Mouse (Mus musculus) kidney, embryonic 14.5 days (tissue): ENCODE measurements at regions not wholly inside any gene's neighbourhood (a gene's known extent, or its start where the extent isn't known, plus 50 kb on each side); places are given as distances from the start of the nearest gene placed in this dataset.

Experiments used
- ATAC-seq: fragments of 200-750 bp; cut with Nextera tagmentation; 2 replicates; pipeline ENCODE4 v1.8.0; 2017; ENCODE audit warnings: moderate number of reproducible peaks, mild to moderate bottlenecking, moderate TSS enrichment, moderate library complexity; ENCODE audit not compliant: low FRiP score, low TSS enrichment
- H3K27ac ChIP-seq: fragments of 300-500 bp; sonication (generic); 2 replicates; pipeline ENCODE4 v1.5.1; 2014; ENCODE audit warnings: low read depth, mild to moderate bottlenecking, low read length, moderate library complexity, mixed read lengths
- H3K27me3 ChIP-seq: fragments of 300-500 bp; sonication (generic); 2 replicates; pipeline ENCODE4 v1.6.1; 2014; ENCODE audit warnings: mild to moderate bottlenecking, low read length; ENCODE audit not compliant: control insufficient read depth, insufficient read depth
- H3K36me3 ChIP-seq: fragments of 300-500 bp; sonication (generic); 2 replicates; pipeline ENCODE4 v1.6.1; 2014; ENCODE audit warnings: low read length, mixed read lengths; ENCODE audit not compliant: control insufficient read depth, insufficient read depth
- H3K4me1 ChIP-seq: fragments of 300-500 bp; sonication (generic); 2 replicates; pipeline ENCODE4 v1.6.1; 2014; ENCODE audit warnings: low read length, mixed read lengths; ENCODE audit not compliant: control insufficient read depth, insufficient read depth
- H3K4me2 ChIP-seq: fragments of 300-500 bp; sonication (generic); replicated peaks from 2 replicates; pipeline ENCODE4 v1.6.1; 2014; ENCODE audit warnings: low read depth, mild to moderate bottlenecking, low read length
- H3K4me3 ChIP-seq: fragments of 300-500 bp; sonication (generic); 2 replicates; pipeline ENCODE4 v1.5.1; 2014; ENCODE audit warnings: mild to moderate bottlenecking, low read length
- H3K9ac ChIP-seq: fragments of 300-500 bp; sonication (generic); 2 replicates; pipeline ENCODE4 v1.6.1; 2014; ENCODE audit warnings: low read depth, mild to moderate bottlenecking, low read length, moderate library complexity
- H3K9me3 ChIP-seq: fragments of 300-500 bp; sonication (generic); 2 replicates; pipeline ENCODE4 v1.6.1; 2016; ENCODE audit warnings: low read length; ENCODE audit not compliant: control insufficient read depth
- WGBS: fragments of 180-500 bp; shearing (Covaris S2); extraction: QIAGEN DNeasy Blood & Tissue Kit; methylation state at CpG from one replicate; pipeline ENCODE4 v1.1.7; 2014; 5-methylcytosine and 5-hydroxymethylcytosine counted together

DNA sequence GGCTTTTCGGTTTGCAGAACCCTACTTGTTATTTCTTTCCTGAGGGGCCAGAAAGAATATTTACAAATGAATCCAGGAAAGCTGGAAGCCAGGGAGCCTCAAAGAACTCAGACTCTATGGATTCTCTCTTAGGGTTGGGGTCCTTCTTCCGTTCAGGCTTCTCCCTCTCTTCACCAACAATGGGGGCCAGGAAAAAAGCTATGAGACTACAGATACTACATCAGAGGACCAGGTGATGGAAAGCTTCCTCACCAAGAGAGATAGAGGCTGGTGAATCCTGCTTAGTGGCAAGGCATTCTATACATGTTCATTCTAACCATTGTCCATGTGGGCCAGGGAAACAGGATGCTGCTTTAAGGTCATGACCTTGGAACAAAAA, 434.9 kb downstream of the Cmpk2 start:
- no peak overlapping the region for H3K27ac ChIP-seq
- peak overlapping the region; percentile 31; the same call in 1 of the 2 replicates for H3K4me2 ChIP-seq
- H3K4me1 ChIP-seq, result no peaks in the 10 kb centered on the region; the same call in 1 of the 2 replicates
- H3K36me3 ChIP-seq, result no peaks in the 10 kb centered on the region
- no peak overlapping the region for H3K4me3 ChIP-seq
- no peaks in the 10 kb centered on the region for H3K27me3 ChIP-seq
- H3K9me3 ChIP-seq, result no peaks in the 10 kb centered on the region
- ATAC-seq, result no peak
- WGBS, result 43% methylated on average over 2 of the region's 2 CpGs
- H3K9ac ChIP-seq, result no peak overlapping the region

DNA sequence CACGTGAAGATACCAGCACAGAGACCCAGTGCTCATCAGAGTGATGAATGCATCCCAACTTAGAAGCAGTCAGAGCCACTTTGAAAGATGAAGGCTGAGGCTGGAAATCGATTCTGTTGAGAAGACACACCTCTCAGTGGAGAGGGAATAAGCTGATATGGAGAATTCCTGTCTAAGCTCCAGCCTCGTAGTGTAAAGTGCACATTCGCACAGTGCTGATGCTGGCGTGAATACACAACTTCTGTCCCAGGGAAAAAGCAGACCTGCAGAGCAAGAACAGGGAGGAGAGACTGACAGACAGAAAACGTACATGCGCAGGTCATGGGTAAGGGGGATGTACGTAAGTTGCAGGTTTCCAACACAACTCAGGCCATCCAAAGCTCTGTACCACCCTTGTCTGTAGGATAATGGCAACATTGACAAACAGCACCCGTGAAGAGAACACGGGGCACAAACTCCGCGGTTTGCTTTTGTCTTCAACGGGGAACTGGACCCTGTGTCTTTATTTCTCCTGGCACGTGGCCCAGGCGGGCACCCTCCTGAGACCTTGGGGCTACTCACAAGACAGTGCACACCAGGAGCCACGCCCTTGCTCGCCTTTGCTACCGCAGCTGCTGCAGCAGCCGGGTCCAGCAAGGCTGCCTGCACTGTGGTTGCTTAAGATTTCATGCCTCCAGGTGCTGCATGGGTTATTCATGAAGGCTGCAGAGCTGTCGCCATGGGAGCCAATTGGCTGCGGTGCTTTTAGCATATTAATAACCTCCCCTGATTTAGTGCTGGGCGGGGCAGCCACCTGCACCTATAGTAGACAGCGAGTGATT, 434.3 kb downstream of the Cmpk2 start:
- Histone ChIP-seq H3K9ac (no peak overlapping the region), H3K4me2 (peak overlapping the region; percentile 31), H3K27ac (no peak overlapping the region), H3K9me3 (no peaks in the 10 kb centered on the region), H3K36me3 (no peaks in the 10 kb centered on the region), H3K4me1 (no peaks in the 10 kb centered on the region; the same call in 1 of the 2 replicates), H3K4me3 (peak overlapping the region; percentile 15; the same call in 1 of the 2 replicates), H3K27me3 (no peaks in the 10 kb centered on the region)
- WGBS, result 27% methylated on average over 23 of the region's 23 CpGs
- peak; percentile 78; the same call in 1 of the 2 replicates for ATAC-seq

DNA sequence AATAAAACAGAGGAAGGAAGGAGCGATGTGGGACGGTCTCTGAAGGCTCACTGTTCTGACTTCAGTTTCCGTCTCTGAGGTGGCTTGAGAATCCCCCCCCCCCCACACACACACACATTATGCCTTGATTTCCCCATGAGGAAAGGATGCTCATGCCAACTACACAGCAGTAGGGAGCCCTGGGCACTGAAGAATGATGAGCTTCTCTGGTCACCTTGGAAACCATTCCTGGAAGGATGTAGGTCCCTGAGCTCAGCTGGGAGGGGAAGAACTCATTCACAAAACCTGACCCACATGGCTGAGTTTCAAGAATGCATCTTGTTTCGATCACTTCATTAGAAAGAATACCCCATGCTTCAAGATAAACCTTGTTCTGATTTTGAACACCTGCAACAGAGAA, 422.2 kb downstream of the Cmpk2 start:
- Histone ChIP-seq H3K4me2 (no peak overlapping the region), H3K27me3 (no peaks in the 10 kb centered on the region), H3K4me3 (no peak overlapping the region), H3K9me3 (no peaks in the 10 kb centered on the region), H3K9ac (no peak overlapping the region), H3K36me3 (no peaks in the 10 kb centered on the region), H3K4me1 (no peaks in the 10 kb centered on the region; the same call in 1 of the 2 replicates), H3K27ac (no peak overlapping the region)
- 34% methylated on average over 4 of the region's 4 CpGs for WGBS
- no peak for ATAC-seq

DNA sequence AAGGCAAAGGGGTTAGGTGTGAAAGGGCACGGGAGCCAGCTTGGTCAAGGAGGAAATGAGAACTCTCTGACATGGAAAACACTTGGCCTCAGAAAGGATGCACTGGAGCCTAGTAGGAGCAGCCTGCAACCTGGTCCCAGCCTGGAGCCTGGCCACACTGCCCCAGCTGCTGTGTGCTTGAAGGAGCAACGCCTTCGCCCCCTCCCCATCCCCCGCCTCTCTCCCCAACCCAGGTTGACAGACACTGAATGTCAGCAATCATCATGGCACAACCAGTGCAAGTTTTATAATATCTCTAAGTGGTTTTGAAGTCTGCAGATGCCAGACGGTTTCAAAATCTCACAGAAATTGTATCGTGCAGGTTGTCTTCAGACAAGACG, 417.6 kb downstream of the Cmpk2 start:
- H3K9me3 ChIP-seq, result no peaks in the 10 kb centered on the region
- no peaks in the 10 kb centered on the region for H3K27me3 ChIP-seq
- no peak overlapping the region for H3K4me3 ChIP-seq
- H3K4me2 ChIP-seq, result no peak overlapping the region
- H3K4me1 ChIP-seq, result peaks cover 19% of the 10 kb centered on the region
- no peak for ATAC-seq
- H3K27ac ChIP-seq, result no peak overlapping the region
- no peak overlapping the region for H3K9ac ChIP-seq
- H3K36me3 ChIP-seq, result no peaks in the 10 kb centered on the region
- 72% methylated on average over 7 of the region's 7 CpGs for WGBS

- Histone ChIP-seq H3K27ac (no peak overlapping the region), H3K4me3 (no peak overlapping the region), H3K4me1 (peaks cover 19% of the 10 kb centered on the region), H3K27me3 (no peaks in the 10 kb centered on the region), H3K36me3 (no peaks in the 10 kb centered on the region), H3K4me2 (no peak overlapping the region), H3K9ac (no peak overlapping the region), H3K9me3 (no peaks in the 10 kb centered on the region)
- ATAC-seq, result no peak
- WGBS, result 39% methylated on average over 12 of the region's 12 CpGs
Measured at GRCm38 (mm10) chr12:26885831-26886634, 417.0 kb downstream of the Cmpk2 start.

DNA sequence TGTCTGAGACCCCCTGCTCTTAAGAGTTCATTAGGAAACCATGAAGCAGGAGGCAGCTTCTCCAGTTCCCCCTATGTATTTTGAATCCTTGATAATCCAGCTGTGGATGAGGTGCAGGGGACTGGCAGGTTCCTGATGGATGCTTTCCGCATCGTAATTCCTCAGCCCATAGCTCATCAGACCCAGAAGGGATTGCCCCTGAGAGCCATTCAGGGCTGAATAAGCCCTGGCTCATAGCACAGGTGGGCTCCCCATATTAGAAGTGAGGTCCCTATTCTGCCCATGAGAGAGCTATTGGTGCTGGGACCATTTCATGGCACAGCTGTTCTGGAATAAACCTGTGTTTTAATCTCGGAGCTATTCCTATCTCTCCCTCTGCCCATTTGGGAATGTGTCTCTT, 416.1 kb downstream of the Cmpk2 start:
- no peak overlapping the region for H3K4me2 ChIP-seq
- H3K4me1 ChIP-seq, result peaks cover 19% of the 10 kb centered on the region
- peak; percentile 28; the same call in 1 of the 2 replicates for ATAC-seq
- H3K9ac ChIP-seq, result no peak overlapping the region
- no peak overlapping the region for H3K27ac ChIP-seq
- no peaks in the 10 kb centered on the region for H3K36me3 ChIP-seq
- no peak overlapping the region for H3K4me3 ChIP-seq
- H3K27me3 ChIP-seq, result no peaks in the 10 kb centered on the region
- H3K9me3 ChIP-seq, result no peaks in the 10 kb centered on the region
- 44% methylated on average over 3 of the region's 3 CpGs for WGBS

GRCm38 (mm10) chr12:26884156-26884555, 415.2 kb downstream of the Cmpk2 start:
- no peak overlapping the region for H3K9ac ChIP-seq
- no peak overlapping the region for H3K27ac ChIP-seq
- H3K36me3 ChIP-seq, result no peaks in the 10 kb centered on the region
- H3K27me3 ChIP-seq, result no peaks in the 10 kb centered on the region
- no peak overlapping the region for H3K4me3 ChIP-seq
- H3K9me3 ChIP-seq, result no peaks in the 10 kb centered on the region
- H3K4me2 ChIP-seq, result no peak overlapping the region
- peak; percentile 78 for ATAC-seq
- peaks cover 19% of the 10 kb centered on the region for H3K4me1 ChIP-seq
- WGBS, result 31% methylated on average over 5 of the region's 5 CpGs

- Histone ChIP-seq H3K36me3 (no peaks in the 10 kb centered on the region), H3K4me2 (no peak overlapping the region), H3K27ac (no peak overlapping the region), H3K4me3 (no peak overlapping the region), H3K9me3 (no peaks in the 10 kb centered on the region), H3K4me1 (no peaks in the 10 kb centered on the region), H3K27me3 (no peaks in the 10 kb centered on the region), H3K9ac (no peak overlapping the region)
- ATAC-seq, result peak; percentile 68
- WGBS, result 55% methylated on average over 2 of the region's 2 CpGs
Measured at GRCm38 (mm10) chr12:26877691-26878121, 408.7 kb downstream of the Cmpk2 start.

DNA sequence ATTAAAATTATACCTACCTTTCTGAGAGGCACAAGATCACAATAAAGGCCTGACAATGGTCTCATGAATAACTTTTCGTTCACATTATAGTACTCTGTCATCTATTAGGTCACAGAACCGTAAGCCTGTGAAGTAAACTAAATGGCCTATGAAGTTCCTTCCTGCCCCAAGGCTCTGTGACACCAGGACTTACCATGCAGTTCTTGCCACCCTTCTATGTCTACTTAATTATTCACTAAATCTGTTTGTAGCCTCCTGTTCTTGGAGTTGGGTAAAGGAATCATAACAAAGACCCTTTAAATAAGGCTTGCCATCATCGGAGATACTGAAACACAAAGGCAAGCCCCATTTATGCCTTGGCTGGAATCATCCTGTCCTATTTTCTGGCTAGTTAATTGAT, 408.3 kb downstream of the Cmpk2 start:
- no peaks in the 10 kb centered on the region for H3K27me3 ChIP-seq
- no peaks in the 10 kb centered on the region for H3K4me1 ChIP-seq
- peak; percentile 28; the same call in 1 of the 2 replicates for ATAC-seq
- 59% methylated on average over 3 of the region's 3 CpGs for WGBS
- H3K4me3 ChIP-seq, result no peak overlapping the region
- H3K9ac ChIP-seq, result no peak overlapping the region
- no peaks in the 10 kb centered on the region for H3K9me3 ChIP-seq
- no peak overlapping the region for H3K27ac ChIP-seq
- H3K36me3 ChIP-seq, result no peaks in the 10 kb centered on the region
- H3K4me2 ChIP-seq, result no peak overlapping the region
